Mouse (Mus musculus): ENCODE results near the gene Mrpl22. TPM values are rescaled to one million over a fixed set of nuclear protein-coding genes. Genes with fewer than 3 reads are reported as not detected.
"Not testable (repeated sequence)": the region's sequence is repeated elsewhere in the genome, so short reads cannot be mapped to it uniquely, and the experiment has no call there.

Gene Mrpl22
- polyA plus RNA-seq, 1 experiment from 2014 or later, result 42.8 TPM

DNA sequence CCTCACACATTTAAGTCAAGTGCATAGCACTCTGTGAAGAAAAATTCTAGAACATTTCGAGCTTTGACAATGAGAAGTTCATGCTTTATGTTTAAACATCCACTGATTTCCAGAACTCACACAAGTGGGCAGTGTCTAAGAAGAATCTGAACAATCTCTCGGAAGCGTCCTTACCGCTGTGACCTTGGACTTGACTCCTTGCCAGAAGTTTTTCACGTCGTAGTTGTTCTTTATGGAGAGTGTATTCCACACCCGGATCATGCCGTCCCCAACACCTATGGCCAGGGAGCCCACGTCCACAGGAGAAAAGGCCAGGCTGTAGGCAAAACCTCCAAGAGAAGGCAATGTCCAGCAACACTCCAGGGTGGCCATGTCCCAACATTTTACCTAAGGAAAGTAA lies 16.0 kb upstream of the Mrpl22 start:
- WGBS (ENCODE audit: missing documents), result 93% methylated on average over 9 of the region's 9 CpGs
- no peak overlapping the region for H3K27ac ChIP-seq
- no peaks in the 10 kb centered on the region for H3K79me2 ChIP-seq (ENCODE audit: inconsistent target)
- peaks cover 26% of the 10 kb centered on the region; the same call in 1 of the 2 replicates for H3K36me3 ChIP-seq (ENCODE audit: inconsistent target)
- H3K4me3 ChIP-seq (ENCODE audit: inconsistent target), result no peak overlapping the region

DNA sequence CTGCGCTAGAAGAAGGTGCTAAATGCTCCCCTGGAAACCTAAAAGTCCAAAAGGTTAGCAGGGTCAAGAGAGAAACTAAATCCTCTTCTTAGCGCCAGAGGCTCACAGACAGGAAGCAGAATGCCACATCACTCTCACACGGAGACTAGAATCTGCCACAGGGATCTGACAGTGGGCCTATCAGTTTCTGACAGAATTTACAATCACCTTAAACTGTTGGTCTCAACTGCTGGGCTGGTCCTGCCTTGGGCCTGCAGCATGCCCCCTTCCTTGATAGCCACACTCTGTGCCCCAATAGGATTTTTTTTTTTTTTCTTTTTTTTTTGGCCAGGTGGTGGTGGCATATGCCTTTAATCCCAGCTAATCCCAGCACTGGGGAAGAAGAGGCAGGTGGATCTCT lies 14.6 kb upstream of the Mrpl22 start:
- Histone ChIP-seq H3K4me3 (ENCODE audit: inconsistent target) (no peak overlapping the region), H3K27ac (no peak overlapping the region), H3K79me2 (ENCODE audit: inconsistent target) (no peaks in the 10 kb centered on the region), H3K36me3 (ENCODE audit: inconsistent target) (peaks cover 23% of the 10 kb centered on the region; the same call in 1 of the 2 replicates)
- WGBS (ENCODE audit: missing documents), result 96% methylated on average over 3 of the region's 3 CpGs

DNA sequence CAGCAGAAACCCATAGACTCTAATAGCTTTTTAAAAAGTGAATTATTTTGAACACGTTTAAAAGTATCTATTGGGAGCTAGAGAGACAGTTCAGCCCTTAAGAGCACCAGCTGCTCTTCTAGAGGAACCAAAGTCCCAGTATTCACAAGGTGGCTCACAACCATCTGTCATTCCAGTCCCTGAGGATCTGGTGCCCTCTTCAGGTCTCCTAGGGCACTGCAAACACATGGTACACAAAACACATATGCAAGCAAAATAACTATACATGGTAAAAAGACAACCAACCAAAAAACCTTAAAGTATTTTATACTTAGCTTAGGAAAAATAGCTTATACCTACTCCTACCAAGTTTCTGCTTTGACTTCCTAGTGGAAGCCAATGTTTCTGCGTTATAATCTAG lies 6.4 kb upstream of the Mrpl22 start:
- Histone ChIP-seq H3K79me2 (ENCODE audit: inconsistent target) (peaks cover 4% of the 10 kb centered on the region; the same call in 1 of the 2 replicates), H3K36me3 (ENCODE audit: inconsistent target) (peaks cover 5% of the 10 kb centered on the region; the same call in 1 of the 2 replicates), H3K4me3 (ENCODE audit: inconsistent target) (no peak overlapping the region), H3K27ac (no peak overlapping the region)
- WGBS (ENCODE audit: missing documents), result 100% methylated on average over 2 of the region's 2 CpGs

DNA sequence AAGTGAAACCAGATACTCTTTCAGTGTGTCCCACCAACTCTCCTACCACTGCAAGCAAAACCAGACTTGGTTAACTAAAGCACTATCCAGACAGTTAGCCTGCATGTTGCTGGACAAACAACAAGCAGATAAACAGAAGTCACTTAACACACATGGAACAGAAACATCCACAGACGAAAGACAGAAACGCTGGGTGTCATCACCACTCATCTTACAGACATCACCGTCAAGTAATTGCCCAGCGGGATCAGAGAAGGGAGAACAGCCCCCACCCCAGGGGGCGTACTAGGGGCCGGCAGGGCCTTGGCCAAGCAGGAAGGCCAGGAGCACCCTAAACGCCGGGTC lies 3.7 kb upstream of the Mrpl22 start:
- Histone ChIP-seq H3K36me3 (ENCODE audit: inconsistent target) (peaks cover 1% of the 10 kb centered on the region; the same call in 1 of the 2 replicates), H3K4me3 (ENCODE audit: inconsistent target) (peak overlapping the region; percentile 53), H3K79me2 (ENCODE audit: inconsistent target) (peaks cover 16% of the 10 kb centered on the region; the same call in 1 of the 2 replicates), H3K27ac (no peak overlapping the region)
- WGBS (ENCODE audit: missing documents), result 0% methylated on average over 4 of the region's 8 CpGs

DNA sequence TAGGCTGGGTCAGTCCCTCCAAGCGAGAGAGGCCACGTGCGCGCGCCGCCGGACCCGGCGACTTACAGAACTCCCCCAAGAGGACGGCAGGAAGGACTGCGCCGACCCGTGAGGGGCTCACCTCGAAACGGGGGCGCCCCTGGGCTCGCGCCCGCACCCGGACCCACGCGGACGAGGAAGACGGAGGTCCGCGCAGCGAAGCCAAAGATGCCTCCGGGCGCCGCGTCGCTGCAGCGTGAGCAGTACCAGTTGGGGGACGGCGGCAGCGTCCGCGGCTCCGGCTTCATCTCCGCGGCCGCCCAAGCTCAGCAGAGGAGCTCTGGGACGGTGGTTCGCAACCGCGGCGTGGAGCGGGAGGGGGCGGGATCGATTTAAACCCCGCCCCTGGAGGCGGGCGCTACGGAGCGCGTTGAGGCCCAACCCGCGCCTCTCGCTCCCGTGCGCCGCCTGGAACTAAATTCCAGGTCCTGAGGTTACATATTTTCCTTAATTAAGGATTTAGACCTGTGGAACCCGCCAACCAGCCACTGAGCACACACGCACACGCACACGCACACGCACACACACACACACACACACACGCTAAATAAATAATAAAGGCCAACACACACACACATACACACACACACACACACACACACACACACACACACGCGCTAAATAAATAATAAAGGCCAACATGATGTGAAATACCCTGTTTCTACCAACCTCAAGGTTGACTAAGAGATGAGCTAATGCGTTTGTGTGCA lies 3.1 kb upstream of the Mrpl22 start, which contains the start of gene Gemin5:
Gene Gemin5 (minus strand): TSS at position 373 of the 749 bp plus-strand sequence.
- peak within 1 kb of the TSS; percentile 53 for H3K4me3 ChIP-seq (ENCODE audit: inconsistent target)
- peaks cover 22% of the 10 kb centered on the region; the same call in 1 of the 2 replicates for H3K79me2 ChIP-seq (ENCODE audit: inconsistent target)
- WGBS (ENCODE audit: missing documents), result under 1% methylated on average over 64 of the region's 71 CpGs
- H3K27ac ChIP-seq, result no peak within 1 kb of the TSS
- peaks cover 2% of the 10 kb centered on the region; the same call in 1 of the 2 replicates for H3K36me3 ChIP-seq (ENCODE audit: inconsistent target)

DNA sequence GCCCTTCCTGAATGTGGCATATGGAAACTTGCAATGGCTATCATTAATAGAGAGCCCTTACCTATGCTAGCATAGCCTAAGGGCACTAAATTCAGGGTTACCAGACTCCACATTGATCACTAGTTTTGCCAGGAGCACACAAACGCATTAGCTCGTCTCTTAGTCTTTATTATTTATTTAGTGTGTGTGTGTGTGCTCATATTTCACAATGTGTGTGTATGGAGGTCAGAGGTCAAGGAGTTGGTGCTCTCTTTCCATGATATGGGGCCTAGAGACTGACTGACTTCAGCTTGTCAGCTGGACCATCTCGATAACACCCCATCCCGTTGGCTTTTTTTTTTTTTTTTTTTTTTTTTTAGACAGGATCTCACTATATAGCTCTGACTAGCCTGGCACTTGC lies 1.8 kb upstream of the Mrpl22 start:
- WGBS (ENCODE audit: missing documents), result 81% methylated on average over 3 of the region's 4 CpGs
- H3K27ac ChIP-seq, result no peak overlapping the region

DNA sequence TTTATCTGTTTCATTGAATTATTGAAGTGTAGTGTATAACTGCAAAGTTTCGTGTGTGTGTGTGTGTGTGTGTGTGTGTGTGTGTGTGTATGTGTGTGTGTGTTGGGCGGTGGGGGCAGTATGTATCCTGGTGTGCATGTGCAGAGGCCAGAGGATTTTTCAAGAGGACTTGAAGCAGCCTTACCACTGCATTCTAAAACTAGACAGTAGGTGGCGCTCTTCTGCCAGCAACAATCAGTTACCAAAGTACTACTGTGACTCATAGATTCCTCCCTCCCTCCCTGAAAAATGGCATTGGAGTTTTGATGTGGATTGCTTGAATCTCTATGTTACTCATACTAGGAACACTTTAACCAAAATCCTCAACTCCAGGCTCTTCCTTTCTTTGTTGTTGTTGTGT lies 8.1 kb downstream of the Mrpl22 start:
- Histone ChIP-seq H3K27ac (no peak overlapping the region), H3K36me3 (ENCODE audit: inconsistent target) (peaks cover 45% of the 10 kb centered on the region), H3K79me2 (ENCODE audit: inconsistent target) (peaks cover 9% of the 10 kb centered on the region), H3K4me3 (ENCODE audit: inconsistent target) (no peak overlapping the region)
- WGBS (ENCODE audit: missing documents), result 17% methylated on average over 3 of the region's 3 CpGs

More for the DNA sequence above, 1.8 kb upstream of the Mrpl22 start:
- H3K79me2 ChIP-seq (ENCODE audit: inconsistent target), result peaks cover 22% of the 10 kb centered on the region; the same call in 1 of the 2 replicates
- H3K4me3 ChIP-seq (ENCODE audit: inconsistent target), result no peak overlapping the region
- H3K36me3 ChIP-seq (ENCODE audit: inconsistent target), result peaks cover 16% of the 10 kb centered on the region; the same call in 1 of the 2 replicates

DNA sequence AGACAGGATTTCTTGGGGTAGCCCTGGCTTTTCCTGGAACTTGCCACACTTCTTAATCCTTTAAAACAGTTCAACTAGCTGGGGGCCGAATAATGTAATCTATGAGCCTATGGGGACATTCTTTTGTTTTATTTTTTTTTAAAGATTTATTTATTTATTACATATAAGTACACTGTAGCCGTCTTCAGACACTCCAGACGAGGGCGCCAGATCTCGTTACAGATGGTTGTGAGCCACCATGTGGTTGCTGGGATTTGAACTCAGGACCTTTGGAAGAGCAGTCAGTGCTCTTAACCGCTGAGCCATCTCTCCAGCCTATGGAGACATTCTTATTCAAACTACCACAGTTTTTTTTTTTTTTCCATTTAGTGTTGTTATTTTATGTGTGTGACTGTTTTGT lies 8.5 kb downstream of the Mrpl22 start:
- Histone ChIP-seq H3K79me2 (ENCODE audit: inconsistent target) (peaks cover 14% of the 10 kb centered on the region), H3K36me3 (ENCODE audit: inconsistent target) (peaks cover 41% of the 10 kb centered on the region)
- WGBS (ENCODE audit: missing documents), result 95% methylated on average over 6 of the region's 6 CpGs
- not testable (repeated sequence) for H3K4me3 ChIP-seq (ENCODE audit: inconsistent target); H3K27ac ChIP-seq

DNA sequence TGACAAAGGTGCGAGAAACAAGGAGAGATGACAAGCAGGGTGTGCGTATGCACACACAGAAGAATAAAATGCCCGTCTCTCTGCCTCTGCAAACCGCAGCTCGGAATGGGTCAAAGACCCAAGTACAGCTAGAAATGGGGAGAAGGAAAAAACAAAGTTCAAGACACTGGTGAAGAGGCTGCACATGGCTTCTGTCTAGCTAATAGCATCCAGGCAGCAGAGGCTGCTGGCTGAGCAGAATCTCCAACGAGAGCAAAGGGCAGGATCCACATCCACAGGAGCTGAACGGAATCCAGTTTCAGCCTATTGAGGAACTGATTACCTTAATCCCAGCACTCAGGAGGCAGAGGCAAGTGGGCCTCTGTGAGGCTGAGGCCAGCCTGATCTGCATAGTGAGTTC lies 9.3 kb downstream of the Mrpl22 start:
- peaks cover 21% of the 10 kb centered on the region for H3K79me2 ChIP-seq (ENCODE audit: inconsistent target)
- H3K4me3 ChIP-seq (ENCODE audit: inconsistent target), result no peak overlapping the region
- no peak overlapping the region for H3K27ac ChIP-seq
- peaks cover 36% of the 10 kb centered on the region; the same call in 1 of the 2 replicates for H3K36me3 ChIP-seq (ENCODE audit: inconsistent target)
- WGBS (ENCODE audit: missing documents), result 91% methylated on average over 6 of the region's 7 CpGs

DNA sequence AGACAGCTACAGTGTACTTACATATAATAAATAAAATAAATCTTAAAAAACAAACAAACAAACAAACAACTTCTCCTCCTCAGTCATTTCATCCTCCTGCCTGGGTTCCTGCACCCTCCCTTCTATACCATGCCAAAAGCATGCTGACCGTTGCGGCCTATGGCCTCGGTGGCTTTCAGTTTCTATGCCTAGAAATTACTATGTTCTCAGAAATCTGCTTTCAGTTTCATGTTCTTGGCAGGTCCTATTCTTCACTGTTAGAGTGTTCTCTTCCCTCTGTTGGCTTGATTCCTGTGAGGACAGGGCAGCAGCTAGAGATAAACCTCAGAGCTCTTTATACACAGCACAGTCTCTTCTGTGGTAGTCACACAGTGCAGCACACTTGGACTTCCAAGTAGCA lies 12.1 kb downstream of the Mrpl22 start:
- Histone ChIP-seq H3K4me3 (ENCODE audit: inconsistent target) (peak overlapping the region; percentile 58), H3K36me3 (ENCODE audit: inconsistent target) (peaks cover 30% of the 10 kb centered on the region), H3K79me2 (ENCODE audit: inconsistent target) (peaks cover 49% of the 10 kb centered on the region), H3K27ac (peak overlapping the region; percentile 72)
- 0% methylated on average over 3 of the region's 3 CpGs for WGBS (ENCODE audit: missing documents)

DNA sequence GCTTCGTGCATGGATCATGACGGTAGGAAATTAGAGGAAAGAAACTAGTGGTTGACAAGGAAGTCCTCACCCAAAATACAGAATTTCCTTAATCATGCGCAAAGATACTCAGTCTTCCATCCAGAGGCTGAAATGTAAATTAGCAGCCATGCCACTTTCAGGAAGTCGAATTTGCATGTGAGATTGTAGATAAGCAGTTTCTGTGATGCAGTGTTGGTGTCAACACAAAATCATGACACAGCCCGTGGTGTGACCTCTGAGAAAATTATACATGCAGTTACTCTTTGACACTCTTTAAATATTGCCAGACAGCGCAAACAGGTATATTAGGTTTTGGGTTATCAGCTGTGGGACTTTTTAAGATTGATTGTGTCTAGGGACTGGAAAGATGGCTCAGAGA lies 18.2 kb downstream of the Mrpl22 start:
- WGBS (ENCODE audit: missing documents), result 95% methylated on average over 4 of the region's 6 CpGs

DNA sequence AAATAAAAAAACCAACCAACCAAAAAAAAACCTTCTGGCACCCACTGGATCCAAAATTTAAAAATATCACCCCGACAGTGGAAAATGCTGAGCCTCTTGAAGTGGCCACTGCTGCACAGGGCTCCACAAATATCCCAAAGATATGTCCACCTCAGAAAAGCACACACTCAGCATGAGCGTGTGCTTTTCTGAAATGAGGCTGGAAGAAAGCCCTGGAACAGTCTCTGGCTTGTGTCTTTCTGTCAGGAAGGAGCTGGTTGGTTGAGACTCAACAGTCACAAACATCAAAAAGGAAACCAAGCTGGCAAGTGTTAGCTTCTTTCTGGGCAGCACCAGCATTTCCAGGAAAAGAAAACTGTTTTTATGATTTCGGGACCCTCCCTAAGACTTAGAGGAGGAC lies 21.9 kb downstream of the Mrpl22 start:
- WGBS (ENCODE audit: missing documents), result 48% methylated on average over 3 of the region's 3 CpGs
- Histone ChIP-seq H3K79me2 (ENCODE audit: inconsistent target) (peaks cover 9% of the 10 kb centered on the region; the same call in 1 of the 2 replicates), H3K27ac (no peak overlapping the region), H3K4me3 (ENCODE audit: inconsistent target) (no peak overlapping the region), H3K36me3 (ENCODE audit: inconsistent target) (peaks cover 18% of the 10 kb centered on the region)

More for the DNA sequence above, 18.2 kb downstream of the Mrpl22 start:
- peaks cover 41% of the 10 kb centered on the region for H3K36me3 ChIP-seq (ENCODE audit: inconsistent target)
- H3K4me3 ChIP-seq (ENCODE audit: inconsistent target), result no peak overlapping the region
- H3K27ac ChIP-seq, result no peak overlapping the region
- peaks cover 45% of the 10 kb centered on the region for H3K79me2 ChIP-seq (ENCODE audit: inconsistent target)

DNA sequence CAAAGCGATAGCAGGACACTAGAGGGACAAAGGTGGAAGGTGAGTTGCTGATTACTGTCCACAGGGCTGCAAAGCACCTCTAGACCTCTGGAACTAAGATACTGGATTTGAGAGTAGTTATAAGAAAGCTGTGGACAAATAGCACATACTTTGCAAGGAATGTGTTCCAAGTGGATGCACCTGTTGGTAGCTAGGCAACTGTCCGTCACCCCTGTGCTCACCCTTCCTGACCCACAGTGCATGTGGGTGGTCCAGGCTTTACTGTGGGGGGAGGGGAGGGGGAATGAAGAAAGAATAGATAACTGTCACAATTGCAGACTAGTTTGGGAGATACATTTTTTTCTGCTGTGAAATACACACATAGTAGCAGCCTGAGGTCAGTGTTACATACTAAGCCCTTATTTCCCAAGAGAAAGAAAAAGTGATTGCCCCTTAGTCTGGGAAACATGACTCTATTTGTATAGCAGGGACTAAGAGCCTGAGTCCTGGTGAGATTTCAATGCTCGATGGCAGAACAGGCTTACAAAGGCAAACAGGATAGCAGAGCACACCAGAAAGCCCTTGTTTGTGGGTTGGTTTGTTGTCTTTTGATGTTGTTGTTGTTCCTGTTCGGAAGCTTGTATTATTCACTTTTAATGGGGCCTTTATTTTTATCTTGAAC lies 22.5 kb downstream of the Mrpl22 start:
- 82% methylated on average over 4 of the region's 4 CpGs for WGBS (ENCODE audit: missing documents)
- no peak overlapping the region for H3K27ac ChIP-seq
- H3K36me3 ChIP-seq (ENCODE audit: inconsistent target), result peaks cover 12% of the 10 kb centered on the region
- H3K4me3 ChIP-seq (ENCODE audit: inconsistent target), result no peak overlapping the region
- peaks cover 2% of the 10 kb centered on the region; the same call in 1 of the 2 replicates for H3K79me2 ChIP-seq (ENCODE audit: inconsistent target)

DNA sequence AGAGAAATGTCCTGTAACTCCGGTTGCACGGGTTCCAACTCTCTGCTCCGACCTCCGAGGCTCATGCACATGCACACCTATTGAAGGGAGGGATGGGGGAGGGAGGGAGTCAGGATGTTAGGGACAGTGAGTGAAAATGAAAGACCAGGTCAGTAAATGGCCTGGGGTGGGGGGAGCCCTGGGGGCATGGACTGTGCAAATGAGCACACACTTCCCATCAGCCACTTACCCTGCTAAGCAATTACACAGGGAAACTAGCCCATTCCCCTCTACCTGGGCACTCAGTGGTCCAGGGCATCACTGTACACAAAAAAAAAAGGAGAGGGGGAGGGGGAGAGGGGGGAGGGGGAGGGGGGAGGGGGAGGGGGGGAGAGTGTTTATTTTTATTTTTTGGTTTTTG lies 27.2 kb downstream of the Mrpl22 start:
- Histone ChIP-seq H3K79me2 (ENCODE audit: inconsistent target) (peaks cover 28% of the 10 kb centered on the region), H3K4me3 (ENCODE audit: inconsistent target) (peak overlapping the region; percentile 53), H3K36me3 (ENCODE audit: inconsistent target) (peaks cover 11% of the 10 kb centered on the region; the same call in 1 of the 2 replicates), H3K27ac (peak overlapping the region; percentile 89)
- 95% methylated on average over 4 of the region's 4 CpGs for WGBS (ENCODE audit: missing documents)

Data from macrophage (primary cell).